Mouse (Mus musculus) kidney, adult 2 months (tissue): Measurements from ENCODE around the gene Best2.

ENCODE experiments used
- CTCF ChIP-seq: fragments of 200-500 bp; conservative IDR thresholded peaks from 2 replicates; pipeline ENCODE4 v1.5.1; 2011; ENCODE audit warnings: low read depth, mild to moderate bottlenecking, control low read depth, low read length, moderate library complexity, mixed read lengths; ENCODE audit not compliant: insufficient read depth, insufficient read length
- POLR2A ChIP-seq: fragments of 200-500 bp; IDR thresholded peaks from one replicate; pipeline ENCODE4 v1.6.1; 2011; ENCODE audit warnings: low read depth, low read length, control low read depth

DNA sequence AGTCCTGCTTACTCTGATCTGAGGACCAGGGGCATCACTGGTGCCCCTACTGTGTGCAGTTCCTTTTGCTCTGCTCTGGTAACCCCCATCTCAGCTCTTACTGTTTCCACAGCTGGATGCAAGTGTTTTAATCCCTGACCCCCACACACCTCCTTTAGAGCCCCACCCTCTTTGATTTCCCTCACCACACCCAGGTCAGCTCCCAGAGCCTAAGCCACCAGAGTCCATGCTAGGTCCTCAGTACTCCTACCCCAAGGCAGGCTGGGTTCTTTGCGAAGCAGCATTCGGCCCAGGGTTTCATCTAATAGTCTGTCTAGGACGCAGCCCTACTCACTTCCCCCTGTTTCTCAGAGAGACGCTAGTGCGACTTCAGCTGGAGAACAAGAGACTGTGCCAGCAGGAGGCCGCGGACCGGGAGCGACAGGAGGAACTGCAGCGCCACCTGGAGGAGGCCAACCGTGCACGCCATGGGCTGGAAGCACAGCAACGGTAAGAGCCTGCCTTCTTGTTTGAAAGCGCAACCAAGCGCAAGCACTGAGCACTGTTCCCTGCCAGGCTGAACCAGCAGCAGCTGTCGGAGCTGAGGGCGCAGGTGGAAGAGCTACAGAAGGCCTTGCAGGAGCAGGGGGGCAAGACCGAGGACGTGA lies 16.6 kb downstream of the Best2 start:
- TF ChIP-seq CTCF (peak; percentile 97), POLR2A (no peak)
